Mouse (Mus musculus) cerebellum, adult 9-11 months (tissue): ENCODE data around the gene Egfem1.

Source experiments
- DNase-seq: peaks from one replicate; pipeline ENCODE4 v3.0.0; 2022

Gene Egfem1

DNA sequence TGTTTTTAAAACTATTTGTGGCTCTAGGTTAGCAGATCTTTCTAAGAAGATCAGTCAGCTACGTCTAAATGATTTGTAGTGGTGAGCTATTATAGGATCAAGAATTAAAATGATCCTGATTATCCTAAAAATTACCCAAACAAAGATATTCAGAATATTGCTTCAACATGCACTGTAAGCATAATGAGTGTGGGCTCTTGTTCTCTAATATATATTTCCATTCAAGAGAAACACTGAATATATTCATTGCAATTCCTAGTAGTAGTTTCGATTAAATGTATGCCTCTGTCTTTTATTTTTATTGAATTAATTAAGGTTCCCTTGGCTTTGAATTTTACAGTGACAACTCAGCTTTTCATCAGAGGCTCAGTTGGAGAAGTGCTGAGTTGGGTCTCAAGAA, 527.4 kb downstream of the Egfem1 start:
- no peak for DNase-seq

DNA sequence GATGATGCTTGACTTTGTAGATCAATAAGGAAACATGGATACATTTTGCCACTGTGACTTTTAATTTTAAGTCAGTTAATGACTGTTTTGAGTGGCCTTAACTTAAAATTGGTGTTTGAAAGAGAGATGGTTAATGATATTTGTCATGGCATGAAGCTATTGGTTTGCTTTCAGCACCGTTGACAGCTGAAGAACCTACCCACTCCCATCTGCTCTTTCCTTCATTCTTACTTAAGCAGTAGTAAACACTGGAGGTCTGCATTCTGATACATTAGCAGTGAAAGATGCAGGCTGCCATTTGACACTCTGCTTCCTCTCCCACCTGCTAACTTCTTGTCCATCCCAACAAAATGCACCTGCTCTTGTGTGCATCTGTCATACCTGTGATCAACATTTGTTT, 537.8 kb downstream of the Egfem1 start:
- no peak for DNase-seq

DNA sequence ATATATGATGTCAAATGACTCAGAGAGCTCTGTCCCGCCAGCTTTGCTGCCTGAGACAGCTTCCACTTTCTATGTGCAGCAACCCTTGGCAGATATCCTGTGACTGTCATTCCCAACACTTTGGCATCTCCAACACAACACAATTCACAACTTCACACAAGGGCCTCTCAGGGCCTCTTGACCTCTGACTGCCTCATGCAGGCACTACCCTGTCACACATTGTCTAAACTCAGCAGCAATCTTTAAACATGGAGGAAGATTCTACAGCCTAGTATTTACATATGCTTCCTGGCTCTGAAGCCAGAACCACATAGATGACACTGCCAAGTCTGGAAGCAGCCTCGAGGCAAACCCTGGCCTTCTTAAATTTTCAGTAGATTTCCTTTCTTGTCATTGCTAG, 558.0 kb downstream of the Egfem1 start:
- no peak for DNase-seq

DNA sequence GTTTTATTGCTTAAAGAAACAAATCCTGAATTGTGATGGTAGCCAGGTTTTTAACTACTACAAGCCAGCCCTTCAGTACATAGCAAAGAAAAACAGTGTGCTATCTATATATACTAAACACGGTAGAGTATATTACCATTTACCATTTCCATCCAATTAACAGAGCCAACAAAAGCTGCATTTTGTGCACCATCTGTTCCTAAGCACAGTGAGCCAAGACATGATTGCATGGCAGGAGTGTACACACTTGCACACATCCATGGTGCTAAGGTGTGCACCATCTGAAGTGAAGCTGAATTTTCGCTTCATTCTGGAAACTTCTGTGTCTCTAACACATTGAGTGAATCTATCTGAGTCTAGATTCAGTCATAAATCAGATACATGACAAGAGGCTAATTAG, 585.0 kb downstream of the Egfem1 start:
- DNase-seq = no peak

DNA sequence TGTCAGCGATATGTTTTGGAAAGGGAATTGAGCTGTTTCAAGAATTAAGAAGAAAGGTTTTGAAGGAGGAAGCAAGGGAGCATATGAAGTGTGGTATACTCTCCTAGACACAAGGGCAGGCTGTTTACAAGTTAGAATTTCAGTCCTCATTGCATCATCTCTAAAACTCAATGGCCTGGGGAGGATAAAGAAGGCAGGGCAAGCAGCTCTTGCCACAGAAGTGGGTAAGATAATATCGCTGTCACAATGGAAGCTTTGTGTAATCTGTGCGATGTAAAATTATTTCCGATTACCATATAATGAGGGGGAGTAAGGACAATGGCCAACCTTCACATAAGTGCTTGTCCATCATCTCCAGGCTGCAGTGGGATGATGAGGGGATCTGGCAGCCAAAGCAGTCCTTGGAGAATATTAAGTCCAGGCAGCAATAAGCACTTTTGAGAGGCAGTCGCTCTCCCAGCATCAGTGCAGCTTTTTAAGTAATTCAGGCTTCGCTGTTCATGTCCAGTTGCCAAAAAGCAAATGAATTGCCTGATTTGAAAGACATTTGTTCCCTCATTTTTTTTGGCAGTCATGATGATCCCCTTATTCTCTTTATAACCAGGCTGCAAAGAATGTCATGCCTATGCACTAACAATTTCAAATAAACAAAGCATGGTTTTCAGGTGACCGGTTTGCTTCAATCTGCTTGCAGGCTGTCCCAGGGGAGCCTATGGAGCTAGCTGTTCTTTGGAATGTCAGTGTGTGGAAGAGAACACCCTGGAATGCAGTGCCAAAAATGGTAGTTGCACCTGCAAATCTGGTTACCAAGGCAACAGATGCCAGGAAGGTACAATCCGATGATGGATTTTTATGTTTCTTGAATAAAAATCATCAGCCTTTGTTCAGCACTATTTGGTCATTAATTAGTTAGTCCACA, 607.8 kb downstream of the Egfem1 start:
- DNase-seq = no peak

DNA sequence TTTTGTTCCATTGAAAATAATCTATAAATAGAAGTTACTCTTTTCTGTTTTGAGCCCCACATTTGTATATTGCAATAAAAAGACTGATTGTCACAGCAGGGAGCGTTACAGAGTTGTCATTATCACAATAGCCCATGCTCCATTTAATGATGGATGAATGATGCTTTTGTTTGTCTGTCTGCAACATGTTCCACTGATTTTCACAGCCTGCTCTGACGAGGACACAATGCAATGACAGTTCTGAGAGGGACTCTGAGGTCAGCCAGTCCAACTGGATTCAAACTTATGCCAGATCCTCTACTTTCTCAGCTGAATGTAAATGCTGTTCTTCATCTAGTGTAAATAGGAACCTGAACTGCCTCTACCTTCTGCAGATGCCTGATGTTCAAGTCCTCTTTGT, 619.3 kb downstream of the Egfem1 start:
- DNase-seq = no peak

DNA sequence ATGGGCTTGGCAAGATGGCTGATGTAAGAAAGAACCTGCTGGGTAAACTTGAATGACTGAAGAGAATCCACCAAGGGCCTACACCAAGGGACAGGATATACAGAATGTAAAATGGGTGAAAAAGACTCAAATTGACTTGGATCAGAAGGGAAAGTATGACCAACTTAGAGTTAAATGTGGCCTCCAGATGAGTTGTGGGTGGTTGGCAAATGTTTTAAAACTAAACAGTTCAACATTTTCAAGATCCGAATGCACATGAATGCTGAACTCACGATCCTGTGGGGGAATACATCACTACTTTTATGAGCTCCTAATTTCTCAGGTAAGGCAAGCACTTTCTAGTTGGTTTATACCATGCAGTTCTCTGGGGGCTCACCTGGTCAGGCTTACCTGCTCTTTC, 625.0 kb downstream of the Egfem1 start:
- no peak for DNase-seq

DNA sequence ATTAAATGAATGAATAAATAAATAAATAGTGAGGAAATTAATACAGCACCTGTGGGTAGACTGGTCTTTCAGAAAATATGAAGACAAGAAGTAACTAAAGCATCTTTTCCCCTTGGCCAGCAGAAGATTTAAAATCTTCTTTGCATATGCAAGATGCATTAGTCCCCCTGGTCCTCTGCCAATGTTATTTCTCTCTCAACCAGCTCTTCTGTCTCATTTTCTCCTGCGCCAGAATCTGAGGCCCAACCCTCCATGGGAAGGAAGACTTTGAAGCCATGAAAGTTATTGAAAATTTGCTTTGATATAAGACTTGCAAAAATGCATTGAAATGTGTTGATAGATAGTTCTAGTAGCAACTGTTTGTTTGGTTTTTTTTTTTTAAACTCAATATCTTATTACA, 625.6 kb downstream of the Egfem1 start:
- no peak for DNase-seq

DNA sequence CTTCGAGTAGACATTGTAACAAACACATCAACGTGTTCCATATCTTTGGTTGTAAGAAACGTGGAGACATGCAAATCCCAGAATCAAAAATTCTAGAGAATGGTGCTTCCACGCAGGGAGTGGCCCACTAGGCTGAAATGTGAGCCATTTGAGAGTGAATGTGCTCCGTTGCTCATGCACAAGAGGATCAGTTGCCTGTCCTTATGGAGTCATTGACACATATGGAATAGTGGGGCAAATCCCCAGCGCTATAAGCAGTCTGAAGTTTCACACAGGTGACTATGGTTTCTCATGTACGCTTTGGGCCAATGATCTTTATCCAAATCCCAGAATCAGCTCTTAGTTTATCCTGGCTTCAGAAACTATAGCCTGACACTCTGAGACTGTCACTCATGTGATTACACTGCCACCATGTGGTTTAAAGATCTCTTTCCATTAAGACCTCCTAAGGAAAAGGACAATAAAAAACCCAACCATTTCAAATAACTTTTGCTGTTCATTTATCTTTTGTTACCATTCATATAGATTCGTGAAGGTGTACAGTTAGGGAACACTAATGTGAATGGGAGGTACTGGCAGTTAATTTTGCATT, 644.6 kb downstream of the Egfem1 start:
- no peak for DNase-seq

DNA sequence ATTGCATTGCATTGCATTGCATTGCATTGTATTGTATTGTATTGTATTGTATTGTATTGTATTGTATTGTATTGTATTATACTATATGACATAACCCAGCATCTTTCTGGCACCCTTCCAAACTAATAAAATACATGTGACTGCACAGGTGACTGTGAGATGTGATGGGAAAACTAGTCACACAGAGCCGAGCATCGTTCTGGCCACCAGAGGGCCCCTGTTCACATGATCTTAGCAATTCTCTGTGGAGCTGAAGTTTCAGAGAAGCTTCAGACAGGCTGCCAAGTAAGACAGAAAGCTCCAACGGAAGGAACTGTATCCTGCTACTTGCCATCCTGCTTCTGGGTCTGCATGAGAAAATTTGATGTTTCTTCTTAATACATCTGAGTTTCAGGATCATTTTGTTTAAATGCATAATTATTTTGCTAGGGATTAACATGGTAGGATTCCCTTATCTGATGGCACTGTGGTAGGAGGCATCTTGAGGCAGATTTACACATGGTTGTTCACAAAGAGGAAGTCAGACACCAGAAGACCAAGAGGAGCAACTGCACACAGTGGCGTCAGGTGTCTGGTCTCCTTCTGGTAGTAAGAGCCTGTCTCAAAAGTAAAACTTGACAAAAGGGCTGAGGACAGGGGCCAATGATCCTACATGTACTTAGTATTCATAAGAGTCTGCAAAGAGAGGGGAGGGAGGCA, 648.4 kb downstream of the Egfem1 start:
- peak; percentile 1 for DNase-seq

DNA sequence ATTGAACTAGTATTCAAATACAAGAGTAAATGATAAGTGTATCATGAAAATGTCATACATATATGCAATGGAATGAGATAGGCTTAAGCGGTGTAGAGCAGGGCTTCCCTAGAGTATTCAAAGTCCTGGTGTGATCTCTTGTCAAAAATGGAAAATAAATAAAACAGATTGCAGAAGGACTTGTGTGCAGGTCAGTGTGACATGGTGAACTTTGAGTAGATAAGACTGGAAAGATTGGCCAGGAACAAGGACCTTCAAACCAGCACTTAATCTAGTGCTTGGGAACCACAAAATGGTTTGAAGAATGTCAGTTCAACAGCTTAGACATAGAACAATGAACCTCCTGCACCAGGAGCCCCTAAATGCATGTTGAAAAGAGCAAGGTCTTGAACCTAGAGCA, 649.7 kb downstream of the Egfem1 start:
- no peak for DNase-seq

DNA sequence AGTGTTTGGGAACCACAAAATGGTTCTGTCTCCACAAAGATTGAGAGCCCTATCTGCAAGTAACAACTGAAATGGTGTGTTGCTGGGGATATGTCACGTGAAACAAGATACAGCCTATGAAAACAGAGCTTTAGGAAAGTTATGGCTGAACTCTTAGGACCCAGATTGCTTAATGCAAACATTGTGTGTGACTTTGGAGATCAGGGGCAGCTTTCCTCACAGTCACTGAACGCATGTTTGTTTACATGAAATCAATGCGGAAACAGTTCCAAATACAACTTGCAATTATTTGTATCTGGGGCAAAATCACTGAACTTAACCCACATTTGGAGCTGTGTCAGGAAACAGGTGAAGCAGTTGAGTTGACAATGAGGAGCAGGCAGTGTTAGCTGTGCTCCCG, 650.8 kb downstream of the Egfem1 start:
- no peak for DNase-seq

DNA sequence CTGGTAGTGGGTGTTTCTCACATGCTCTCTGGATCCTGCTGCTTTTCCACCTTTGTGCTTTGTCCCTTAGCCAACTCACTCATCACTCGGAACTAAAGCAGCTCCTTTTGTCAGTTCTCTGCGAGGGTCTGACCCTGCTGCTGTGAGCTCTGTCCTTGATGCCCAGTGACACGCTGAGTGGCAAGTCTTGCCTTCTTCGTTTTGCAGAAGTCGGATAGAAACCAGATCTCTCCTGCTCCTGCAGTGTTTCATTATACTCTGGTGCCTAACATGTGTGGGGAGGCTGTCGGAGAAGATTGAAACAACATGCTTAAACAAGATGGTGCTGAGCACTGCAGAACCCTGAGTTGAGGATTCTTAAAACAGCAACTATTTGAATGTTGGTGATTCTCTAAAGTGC, 652.4 kb downstream of the Egfem1 start:
- no peak for DNase-seq

DNA sequence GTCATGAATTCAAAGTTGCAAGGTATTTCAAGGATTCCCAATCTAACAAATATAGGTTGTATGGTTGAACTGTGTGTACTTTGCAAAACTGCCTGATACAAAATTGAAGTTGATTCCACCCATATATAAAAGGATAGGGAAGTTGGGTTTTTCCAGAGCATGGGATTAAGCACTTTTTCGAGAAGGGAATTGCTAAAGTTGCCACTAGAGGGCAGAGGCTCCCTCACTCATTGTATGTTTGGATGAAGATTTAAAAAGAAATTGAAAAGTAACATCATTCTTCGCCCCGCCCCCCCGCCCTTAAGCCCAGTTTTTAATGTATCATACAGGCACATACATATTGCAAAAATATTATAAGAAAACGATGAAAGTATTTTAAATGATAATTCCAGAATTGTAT, 657.5 kb downstream of the Egfem1 start:
- DNase-seq = no peak
